Mouse (Mus musculus) frontal cortex, postnatal 10 days (tissue): Measurements from ENCODE around the gene Olfr575.

Source experiments
- DNase-seq, 2 experiments: peaks; one replicate each; pipeline ENCODE4 v3.0.0; 2022; ENCODE audit warnings: low spot score in 2 of 2, mixed read lengths in 1 of 2

The Olfr575 gene

GRCm38 (mm10) chr7:102958593-102958992 is at the start of gene Olfr575:
Gene Olfr575, minus strand, starts transcription at chr7:102958775.
- DNase-seq = no peak

DNA sequence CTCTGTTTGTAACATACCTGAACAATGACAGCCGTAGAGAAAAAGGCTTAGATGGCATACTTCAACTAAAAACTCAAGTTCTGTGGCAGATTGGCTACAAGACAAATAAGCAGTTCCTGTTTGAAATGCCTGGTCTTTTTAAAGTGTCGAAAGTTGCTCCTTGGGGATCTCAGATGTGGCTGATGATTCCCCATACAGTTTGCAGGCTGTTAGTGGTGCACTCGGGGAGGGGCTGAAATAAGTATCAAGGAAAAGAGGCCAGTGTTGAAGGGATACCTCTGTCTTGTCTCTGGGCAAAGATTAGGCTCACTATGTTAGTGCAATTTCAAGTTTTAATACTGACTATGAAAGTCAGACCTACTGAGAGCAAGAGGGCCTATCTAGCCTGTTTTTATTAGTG is 30.6 kb upstream of the Olfr575 start, which contains the start of gene Olfr578:
Gene Olfr578, minus strand, starts transcription at position 101 of the 400 bp plus-strand sequence.
- no peak for DNase-seq

DNA sequence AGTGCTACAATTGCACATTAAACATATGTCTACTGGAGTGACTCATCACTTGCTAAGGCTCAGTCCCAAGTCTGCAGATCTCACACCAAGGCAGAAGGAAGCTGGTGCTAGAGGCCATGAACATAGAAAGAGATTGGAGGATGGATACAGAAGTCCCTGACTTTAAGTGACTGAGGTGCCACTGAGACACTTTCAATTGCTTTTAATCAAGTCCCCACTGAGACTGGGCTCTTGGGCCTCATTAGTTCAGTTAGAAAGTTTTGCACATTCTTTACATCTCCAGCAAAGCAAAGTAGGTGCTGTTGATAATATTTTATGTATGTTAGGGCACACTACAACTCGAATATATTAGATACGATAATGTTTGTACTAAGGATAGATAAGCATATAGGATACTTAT is 17.3 kb upstream of the Olfr575 start, which contains the start of gene Olfr577:
Gene Olfr577, minus strand, starts transcription at position 101 of the 400 bp plus-strand sequence.
- DNase-seq = no peak

GRCm38 (mm10) chr7:102974399-102974798 is 15.8 kb upstream of the Olfr575 start:
- DNase-seq = no peak

DNA sequence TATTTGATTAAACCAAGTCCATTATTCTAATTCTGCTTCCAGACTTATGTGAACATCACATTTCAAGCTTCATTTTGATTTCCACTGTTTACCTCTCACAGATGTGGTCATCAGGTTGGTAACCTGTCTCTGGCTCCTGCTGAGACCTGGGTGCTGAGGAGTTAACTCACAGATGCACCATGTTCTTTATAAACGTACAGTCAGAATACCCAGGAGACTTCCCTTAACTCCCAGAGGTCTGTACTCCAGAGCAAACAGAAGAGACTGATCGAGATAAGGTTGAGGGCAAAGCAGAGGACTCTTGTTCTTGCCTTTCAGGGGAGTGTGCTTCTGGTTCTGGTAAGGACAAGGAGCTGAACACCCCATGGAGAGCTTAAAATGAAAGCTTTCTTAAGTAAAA is 3.8 kb upstream of the Olfr575 start, which contains the start of gene Olfr576:
Gene Olfr576, plus strand, starts transcription at position 301 of the 400 bp plus-strand sequence.
- DNase-seq = no peak

DNA sequence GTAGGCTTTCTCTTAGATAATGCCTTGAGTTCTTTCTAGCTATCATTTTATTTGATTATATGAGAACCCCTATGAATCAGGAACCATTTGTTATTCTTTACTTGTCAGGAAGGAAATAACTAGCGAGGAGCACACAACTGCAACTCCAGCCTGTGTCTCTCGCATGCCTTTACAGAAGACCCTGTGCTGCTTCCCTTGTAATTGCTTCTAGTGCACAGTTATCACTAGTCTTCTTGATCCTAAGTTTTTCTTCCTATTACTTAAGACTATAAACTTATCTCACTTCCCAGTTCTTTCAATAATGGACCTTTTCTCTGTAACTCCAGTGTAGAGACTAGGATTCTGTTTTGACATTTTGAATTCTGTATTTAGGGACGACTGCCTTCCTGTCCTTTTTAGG is 438 bp downstream of the Olfr575 start:
- no peak for DNase-seq

DNA sequence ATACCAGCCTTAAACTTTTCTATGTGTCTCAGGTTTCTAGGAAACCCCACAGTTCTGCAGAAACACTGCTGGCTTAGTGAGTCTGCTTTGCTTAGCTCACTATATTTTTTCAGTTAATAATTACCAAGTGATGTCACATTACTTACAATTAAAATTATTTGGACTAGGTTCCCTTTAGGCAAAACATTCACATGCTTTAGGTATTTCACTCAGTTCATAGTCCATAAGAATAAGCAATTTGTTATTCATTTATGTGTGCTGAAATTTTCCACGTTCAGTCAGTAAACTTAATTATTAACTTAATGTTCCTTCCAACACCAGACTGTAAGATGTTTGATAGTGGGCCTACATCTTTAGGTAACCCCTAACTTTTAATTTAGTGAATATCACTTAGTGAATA is 7.8 kb downstream of the Olfr575 start:
- DNase-seq = no peak

DNA sequence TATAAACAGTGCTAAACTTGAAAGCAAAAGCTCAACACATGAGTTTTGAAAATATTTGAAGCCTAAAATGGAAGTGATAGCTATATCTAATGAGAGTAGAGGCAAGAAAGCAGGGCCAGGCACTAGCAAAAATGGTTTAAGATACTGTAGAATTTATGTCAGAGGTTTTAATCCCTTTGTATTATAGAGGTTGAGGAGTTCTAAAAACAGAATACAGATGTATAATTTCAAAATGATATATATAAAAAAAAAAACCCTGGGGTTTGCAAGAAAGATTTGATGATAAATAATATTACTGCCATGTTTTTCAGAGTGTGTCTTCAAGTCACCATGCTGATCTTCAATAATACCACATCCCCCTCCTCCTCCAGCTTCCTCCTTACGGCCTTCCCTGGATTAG is 10.4 kb downstream of the Olfr575 start, which contains the start of gene Olfr574:
Gene Olfr574, plus strand, starts transcription at position 301 of the 400 bp plus-strand sequence.
- DNase-seq = no peak

DNA sequence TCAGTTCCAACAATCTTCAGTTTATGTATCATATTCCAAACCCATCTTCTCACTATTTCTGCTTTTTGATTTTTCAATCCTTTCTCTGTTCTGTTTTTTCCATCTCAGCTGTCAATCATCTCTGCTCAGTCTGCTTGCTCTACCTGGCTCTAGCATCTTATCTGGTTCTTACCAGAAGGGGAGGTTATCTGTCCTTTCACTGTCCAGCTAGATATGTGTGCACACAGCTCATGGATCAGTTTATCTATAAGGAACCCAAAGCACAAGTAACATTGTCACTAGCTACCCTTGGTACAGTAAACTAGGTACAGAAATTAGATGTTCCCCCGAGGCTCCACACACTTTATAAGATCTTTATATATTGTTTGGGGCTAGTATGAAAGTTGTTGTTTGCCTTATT is 15.2 kb downstream of the Olfr575 start:
- no peak for DNase-seq

GRCm38 (mm10) chr7:102942475-102942874 is 16.1 kb downstream of the Olfr575 start, which contains the start of gene Olfr573-ps1:
Gene Olfr573-ps1, minus strand, starts transcription at chr7:102942575.
- no peak for DNase-seq

GRCm38 (mm10) chr7:102927105-102927504 is 31.5 kb downstream of the Olfr575 start:
- DNase-seq = no peak

DNA sequence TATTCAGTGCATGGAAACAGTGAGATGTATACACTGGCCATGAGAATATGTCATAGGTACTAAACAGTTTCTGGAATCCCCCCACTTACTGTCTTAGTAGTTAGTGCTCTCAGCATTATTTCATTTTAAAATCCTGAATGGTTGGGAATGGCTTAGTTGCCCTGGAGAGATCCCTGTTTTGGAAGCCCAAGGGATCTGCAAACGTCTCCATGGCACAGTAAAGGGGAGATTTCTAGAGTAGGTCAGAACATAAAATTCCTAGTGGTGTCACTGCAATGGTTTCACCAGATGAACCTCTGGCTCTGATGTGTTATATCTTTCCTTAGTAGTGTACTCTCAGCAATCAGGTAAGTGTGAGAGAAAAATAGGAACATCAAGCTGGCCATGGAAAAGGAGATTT is 34.5 kb downstream of the Olfr575 start, which contains the start of gene Olfr572:
Gene Olfr572, plus strand, starts transcription at position 301 of the 400 bp plus-strand sequence.
- no peak for DNase-seq

DNA sequence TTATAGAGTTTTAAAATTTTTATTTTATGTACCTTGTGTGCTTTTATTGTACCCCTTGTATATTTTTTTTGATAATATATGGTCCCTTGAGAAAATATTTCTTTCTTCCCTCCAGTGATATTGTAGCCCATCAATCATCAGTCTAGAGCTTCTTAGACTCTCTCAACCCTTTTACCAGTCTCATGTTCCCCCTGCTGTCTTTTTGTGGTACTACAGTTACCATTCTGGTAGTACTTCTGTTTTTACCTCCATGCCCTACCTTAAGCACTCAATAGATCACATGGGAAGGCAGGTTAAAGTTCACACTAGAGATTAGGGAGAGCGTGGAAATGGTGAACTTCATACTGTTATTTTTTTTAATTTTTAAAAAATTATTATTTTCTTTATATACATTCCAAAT is 38.9 kb downstream of the Olfr575 start:
- DNase-seq = no peak

DNA sequence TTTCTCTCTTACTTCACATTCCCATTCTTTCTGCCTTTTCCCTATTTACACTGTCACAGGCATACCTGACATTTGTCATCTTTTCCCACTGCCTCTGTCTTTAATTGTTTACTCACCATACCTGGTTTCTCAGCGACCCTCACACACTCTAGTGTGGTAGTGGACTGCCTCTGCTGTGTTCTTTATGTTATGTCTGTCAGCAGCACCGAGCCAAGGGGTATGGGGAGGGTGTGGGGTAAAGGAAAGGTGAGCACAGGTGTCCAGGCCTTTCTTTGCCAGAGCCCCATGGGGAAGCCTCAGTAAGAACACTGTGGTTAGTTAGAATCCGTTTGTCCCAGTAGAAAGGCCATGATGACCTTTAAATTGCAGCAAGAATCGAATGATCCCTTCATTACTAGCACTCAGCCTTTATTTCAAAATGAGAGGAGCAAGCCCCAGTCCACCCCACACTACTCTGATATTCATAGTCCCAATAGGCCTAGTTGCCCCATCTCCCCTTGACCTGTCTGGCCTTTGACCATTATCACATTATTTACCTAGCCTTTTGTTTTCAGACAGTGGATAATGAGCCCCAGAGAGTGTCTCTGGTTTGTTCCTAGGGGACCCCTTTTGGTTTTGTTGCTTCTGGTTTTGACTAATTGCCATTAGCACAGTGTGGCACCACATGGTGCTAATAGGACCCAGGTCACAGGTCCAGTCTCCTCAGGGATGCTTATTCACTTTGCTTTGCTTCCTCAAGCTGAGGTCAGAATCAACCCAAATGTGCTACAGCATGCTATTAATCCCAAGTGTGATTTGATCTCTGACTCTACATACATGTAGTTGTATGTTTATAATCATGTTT is 41.3 kb downstream of the Olfr575 start, which contains the start of gene Olfr571:
Gene Olfr571, minus strand, starts transcription at position 505 of the 844 bp plus-strand sequence.
- DNase-seq = no peak

DNA sequence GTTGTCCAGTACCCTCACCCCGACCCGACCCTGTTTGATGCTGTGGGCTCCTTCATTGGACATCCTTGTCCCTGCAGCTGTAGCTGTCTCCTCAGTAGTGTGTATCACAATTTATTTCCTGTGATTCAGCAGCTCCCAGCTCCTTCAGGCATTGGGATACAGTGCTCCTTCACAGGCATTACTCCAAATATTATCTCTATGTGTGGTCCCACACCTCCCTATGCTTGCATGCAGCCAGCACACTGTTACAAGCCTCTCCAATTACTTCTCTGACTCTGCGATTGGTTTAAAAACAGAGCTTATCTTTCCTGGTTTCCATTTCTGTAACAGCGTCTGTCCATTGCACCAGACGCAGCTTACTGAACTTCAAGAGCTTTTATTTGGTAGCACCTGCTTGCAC is 42.2 kb downstream of the Olfr575 start:
- DNase-seq = no peak

DNA sequence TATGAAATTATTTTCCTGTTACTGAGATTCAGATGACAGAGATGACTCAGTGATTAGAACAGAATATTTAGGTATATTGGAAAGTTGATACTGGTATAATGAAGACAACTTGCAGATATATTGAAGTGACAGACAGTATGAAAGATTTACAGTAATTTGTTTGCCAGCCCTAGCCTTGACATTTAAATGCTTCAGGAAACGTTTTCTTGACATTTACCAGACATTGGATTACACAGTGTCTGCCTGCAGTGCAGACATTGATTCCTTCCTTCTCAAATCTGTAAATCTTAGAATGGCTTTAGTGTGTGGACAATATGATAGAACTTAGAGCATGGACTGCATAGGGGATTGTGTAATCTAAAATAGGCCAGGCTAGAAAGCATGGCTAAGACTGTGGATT is 43.3 kb downstream of the Olfr575 start:
- no peak for DNase-seq
